Mouse (Mus musculus): ENCODE measurements at regions not wholly inside any gene's neighbourhood (a gene's known extent, or its start where the extent isn't known, plus 50 kb on each side); places are given as distances from the start of the nearest gene placed in this dataset.

DNA sequence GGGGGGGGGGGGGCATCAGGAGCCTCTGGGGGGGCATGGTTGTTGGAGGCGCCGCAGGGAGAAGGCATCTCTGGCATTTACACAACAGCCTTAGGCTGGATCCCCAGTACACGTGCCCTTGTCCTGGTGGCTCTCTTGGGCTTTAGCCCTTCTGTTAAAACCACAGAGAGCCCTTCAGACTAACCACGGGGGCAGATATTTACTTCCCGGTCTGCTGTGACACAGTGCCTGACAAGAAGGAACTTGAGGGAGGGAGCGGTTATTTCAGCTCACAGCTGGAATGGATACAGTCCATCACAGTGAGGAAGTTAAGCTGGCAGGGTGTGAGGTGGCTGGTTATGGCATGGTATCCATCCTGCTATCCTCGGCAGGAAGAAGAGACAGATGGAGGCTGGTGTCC, 71.0 kb upstream of the Gm11733 start:
- Histone ChIP-seq H3K36me3 (ENCODE audit: control insufficient read depth, insufficient read depth, low read length, poor library complexity, severe bottlenecking) (no peaks in the 10 kb centered on the region), H3K4me3 (ENCODE audit: low read depth, low read length) (no peak overlapping the region), H3K9ac (ENCODE audit: low read depth, poor library complexity, severe bottlenecking) (no peak overlapping the region), H3K27me3 (ENCODE audit: control insufficient read depth, insufficient read depth, low read length, poor library complexity, severe bottlenecking) (no peaks in the 10 kb centered on the region), H3K27ac (ENCODE audit: insufficient read depth, low read length) (peak overlapping the region; percentile 81; the same call in 1 of the 2 replicates), H3K9me3 (replicated peaks; ENCODE audit: control insufficient read depth, insufficient read depth, low read length, poor library complexity, severe bottlenecking) (no peaks in the 10 kb centered on the region), H3K4me1 (ENCODE audit: control insufficient read depth, insufficient read depth, low read length) (peaks cover 15% of the 10 kb centered on the region)
- TF ChIP-seq EP300 (IDR thresholded peaks at IDR 0.05; ENCODE audit: insufficient read depth, low read depth, low read length), result no peak
- no peak for TF ChIP-seq POLR2A (IDR thresholded peaks at IDR 0.05; ENCODE audit: insufficient read depth, low read length)
- TF ChIP-seq CTCF (IDR thresholded peaks at IDR 0.05; ENCODE audit: low read depth, low read length), result no peak

DNA sequence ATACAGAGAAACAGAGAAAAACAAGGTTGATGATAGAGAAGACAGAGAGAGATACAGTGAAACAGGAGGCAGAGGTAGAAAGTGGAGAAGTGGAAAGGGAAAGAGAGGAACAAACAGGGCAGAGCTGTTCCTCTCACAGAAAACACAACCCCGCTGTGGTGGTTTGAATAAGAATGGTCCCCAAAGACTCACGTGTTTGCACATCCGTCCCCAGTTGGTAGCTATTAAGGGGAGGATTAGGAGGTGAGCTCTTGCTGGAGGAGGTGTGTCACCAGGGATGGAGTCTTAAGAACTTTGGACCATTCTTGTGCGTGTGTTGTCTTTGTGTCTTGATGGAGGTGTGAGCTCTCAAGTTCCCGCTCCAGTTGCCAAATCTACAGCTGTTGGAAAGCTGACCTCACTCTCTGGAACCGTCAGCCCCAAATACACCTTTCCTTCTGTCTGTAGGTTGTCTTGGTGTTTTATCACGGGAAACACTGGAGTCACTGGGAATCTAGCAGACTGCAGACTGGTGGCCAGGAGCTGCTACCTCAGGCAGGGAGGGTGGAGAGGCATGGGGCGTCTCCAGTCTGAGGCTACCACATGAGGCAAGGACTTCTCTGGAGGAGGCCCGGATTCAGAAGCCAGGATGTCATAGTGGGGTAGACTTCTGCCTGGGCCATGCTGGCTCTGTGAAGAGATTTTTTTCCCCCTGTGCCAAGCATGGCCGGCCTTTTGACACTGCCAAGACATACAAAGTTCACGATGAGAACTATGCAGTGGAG, 70.0 kb upstream of the Gm11733 start:
- no peaks in the 10 kb centered on the region for H3K27me3 ChIP-seq (ENCODE audit: control insufficient read depth, insufficient read depth, low read length, poor library complexity, severe bottlenecking)
- TF ChIP-seq CTCF (IDR thresholded peaks at IDR 0.05; ENCODE audit: low read depth, low read length) (no peak), POLR2A (IDR thresholded peaks at IDR 0.05; ENCODE audit: insufficient read depth, low read length) (no peak), EP300 (IDR thresholded peaks at IDR 0.05; ENCODE audit: insufficient read depth, low read depth, low read length) (0 out of 2 replicates have a peak, but pooled peaks have one; percentile 64)
- no peaks in the 10 kb centered on the region for H3K36me3 ChIP-seq (ENCODE audit: control insufficient read depth, insufficient read depth, low read length, poor library complexity, severe bottlenecking)
- H3K9me3 ChIP-seq (replicated peaks; ENCODE audit: control insufficient read depth, insufficient read depth, low read length, poor library complexity, severe bottlenecking), result no peaks in the 10 kb centered on the region
- no peak overlapping the region for H3K9ac ChIP-seq (ENCODE audit: low read depth, poor library complexity, severe bottlenecking)
- no peak overlapping the region for H3K4me3 ChIP-seq (ENCODE audit: low read depth, low read length)
- peak overlapping the region; percentile 83 for H3K27ac ChIP-seq (ENCODE audit: insufficient read depth, low read length)
- peaks cover 10% of the 10 kb centered on the region for H3K4me1 ChIP-seq (ENCODE audit: control insufficient read depth, insufficient read depth, low read length)

DNA sequence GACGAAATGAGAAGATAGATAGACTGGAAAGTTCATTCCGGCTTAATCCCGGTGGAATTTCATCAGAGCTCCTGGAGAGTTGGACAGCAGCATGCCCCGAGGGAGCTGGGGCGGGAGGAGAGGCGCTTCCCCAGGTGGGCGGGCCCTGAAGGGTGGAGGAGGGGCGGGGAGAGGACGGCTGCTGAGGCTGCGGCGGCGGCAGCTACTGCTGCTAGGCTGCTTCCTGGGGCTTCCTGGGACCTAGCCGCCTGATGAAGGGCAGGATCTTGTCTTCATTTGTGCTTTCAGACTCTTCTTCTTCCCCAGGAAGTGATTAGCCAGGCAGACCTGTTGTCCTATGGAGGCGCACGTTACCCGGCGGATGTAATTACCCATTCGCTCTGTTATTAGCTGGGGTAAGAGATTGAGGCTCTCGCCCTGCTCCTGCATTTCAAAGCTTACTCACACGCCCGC, 69.3 kb upstream of the Gm11733 start:
- H3K9me3 ChIP-seq (replicated peaks; ENCODE audit: control insufficient read depth, insufficient read depth, low read length, poor library complexity, severe bottlenecking), result no peaks in the 10 kb centered on the region
- TF ChIP-seq EP300 (IDR thresholded peaks at IDR 0.05; ENCODE audit: insufficient read depth, low read depth, low read length), result peak; percentile 76; the same call in 1 of the 2 replicates
- TF ChIP-seq POLR2A (IDR thresholded peaks at IDR 0.05; ENCODE audit: insufficient read depth, low read length), result no peak
- H3K4me1 ChIP-seq (ENCODE audit: control insufficient read depth, insufficient read depth, low read length), result peaks cover 10% of the 10 kb centered on the region
- no peaks in the 10 kb centered on the region for H3K27me3 ChIP-seq (ENCODE audit: control insufficient read depth, insufficient read depth, low read length, poor library complexity, severe bottlenecking)
- peak overlapping the region; percentile 66 for H3K4me3 ChIP-seq (ENCODE audit: low read depth, low read length)
- no peak overlapping the region for H3K9ac ChIP-seq (ENCODE audit: low read depth, poor library complexity, severe bottlenecking)
- no peaks in the 10 kb centered on the region for H3K36me3 ChIP-seq (ENCODE audit: control insufficient read depth, insufficient read depth, low read length, poor library complexity, severe bottlenecking)
- H3K27ac ChIP-seq (ENCODE audit: insufficient read depth, low read length), result peak overlapping the region; percentile 83

DNA sequence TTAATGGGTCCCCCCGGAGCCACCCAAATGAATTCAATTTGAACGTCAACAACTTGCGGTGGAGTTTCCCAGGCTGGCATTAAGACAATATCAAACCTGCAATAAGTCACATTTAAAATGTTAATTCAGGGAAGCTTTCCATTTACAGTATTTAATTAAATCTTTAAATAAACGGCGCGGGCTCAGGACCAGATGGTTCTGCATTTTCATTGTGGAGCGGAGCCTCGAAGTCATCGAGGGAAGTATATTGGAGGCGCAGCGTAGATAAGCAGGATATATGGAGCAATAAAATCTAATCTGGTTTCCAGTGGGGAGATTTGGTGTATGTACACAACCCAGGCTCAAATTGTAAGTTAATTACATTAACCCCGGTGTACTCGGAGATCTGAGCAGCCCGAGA, 68.7 kb upstream of the Gm11733 start:
- H3K4me1 ChIP-seq (ENCODE audit: control insufficient read depth, insufficient read depth, low read length), result peaks cover 10% of the 10 kb centered on the region
- TF ChIP-seq EP300 (IDR thresholded peaks at IDR 0.05; ENCODE audit: insufficient read depth, low read depth, low read length) (no peak), CTCF (IDR thresholded peaks at IDR 0.05; ENCODE audit: low read depth, low read length) (no peak), POLR2A (IDR thresholded peaks at IDR 0.05; ENCODE audit: insufficient read depth, low read length) (no peak)

DNA sequence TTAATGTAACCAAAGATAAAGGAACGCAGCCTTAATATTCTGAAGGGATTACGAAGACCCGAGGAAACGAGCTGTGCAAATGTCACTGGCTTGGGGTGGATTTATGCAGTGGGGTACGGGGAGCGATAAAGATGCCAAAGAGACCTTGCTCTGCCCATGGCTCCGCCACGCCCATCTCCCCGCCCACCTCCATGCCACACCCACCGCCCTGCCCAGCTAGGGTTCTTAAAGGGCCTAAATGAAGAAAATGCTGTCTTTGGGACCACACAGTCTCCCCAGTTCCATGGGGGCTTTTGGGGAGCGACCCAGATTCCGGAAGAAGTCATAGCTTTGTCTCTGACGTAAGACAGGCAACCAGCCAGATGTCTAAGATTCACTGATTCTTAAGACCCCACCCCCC, 68.2 kb upstream of the Gm11733 start:
- TF ChIP-seq CTCF (IDR thresholded peaks at IDR 0.05; ENCODE audit: low read depth, low read length) (no peak), POLR2A (IDR thresholded peaks at IDR 0.05; ENCODE audit: insufficient read depth, low read length) (no peak), EP300 (IDR thresholded peaks at IDR 0.05; ENCODE audit: insufficient read depth, low read depth, low read length) (no peak)
- Histone ChIP-seq H3K27me3 (ENCODE audit: control insufficient read depth, insufficient read depth, low read length, poor library complexity, severe bottlenecking) (no peaks in the 10 kb centered on the region), H3K4me1 (ENCODE audit: control insufficient read depth, insufficient read depth, low read length) (peaks cover 8% of the 10 kb centered on the region)

More for the DNA sequence above, 68.7 kb upstream of the Gm11733 start:
- Histone ChIP-seq H3K27me3 (ENCODE audit: control insufficient read depth, insufficient read depth, low read length, poor library complexity, severe bottlenecking) (no peaks in the 10 kb centered on the region), H3K9me3 (replicated peaks; ENCODE audit: control insufficient read depth, insufficient read depth, low read length, poor library complexity, severe bottlenecking) (no peaks in the 10 kb centered on the region), H3K9ac (ENCODE audit: low read depth, poor library complexity, severe bottlenecking) (no peak overlapping the region), H3K4me3 (ENCODE audit: low read depth, low read length) (no peak overlapping the region), H3K36me3 (ENCODE audit: control insufficient read depth, insufficient read depth, low read length, poor library complexity, severe bottlenecking) (no peaks in the 10 kb centered on the region), H3K27ac (ENCODE audit: insufficient read depth, low read length) (no peak overlapping the region)

DNA sequence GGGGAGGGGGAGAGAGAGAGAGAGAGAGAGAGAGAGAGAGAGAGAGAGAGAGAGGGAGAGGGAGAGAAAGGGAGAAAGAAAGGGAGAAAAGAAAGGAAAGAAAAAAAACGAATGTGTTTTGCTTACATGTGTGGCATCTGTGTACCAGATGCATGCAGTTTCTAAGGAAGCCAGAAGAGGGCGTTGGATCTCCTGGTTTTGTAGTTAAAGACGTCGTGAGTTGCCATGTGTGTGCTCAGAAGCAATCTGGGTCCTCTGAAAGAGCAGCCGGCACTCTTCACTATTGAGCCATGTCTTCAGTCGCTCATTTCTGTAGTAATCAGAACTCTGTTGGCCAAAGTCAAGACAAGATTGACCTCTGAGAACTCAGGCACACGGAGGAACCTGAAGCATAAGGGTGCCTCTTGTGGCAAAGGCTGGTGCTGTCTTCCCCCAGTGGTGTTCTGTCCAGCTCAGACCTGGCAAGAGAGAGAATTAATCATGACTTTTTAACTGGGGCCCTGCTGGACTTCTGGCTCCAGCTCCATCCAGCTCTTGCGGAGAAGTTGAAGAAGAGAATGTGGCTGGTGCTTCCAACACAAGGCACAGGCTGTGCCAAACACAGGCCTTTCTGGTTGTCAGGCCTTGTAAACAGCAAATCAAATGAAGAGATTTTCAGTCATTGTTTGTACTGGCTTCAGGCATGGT, 67.0 kb upstream of the Gm11733 start:
- Histone ChIP-seq H3K4me1 (ENCODE audit: control insufficient read depth, insufficient read depth, low read length) (peaks cover 8% of the 10 kb centered on the region), H3K9ac (ENCODE audit: low read depth, poor library complexity, severe bottlenecking) (no peak overlapping the region), H3K27ac (ENCODE audit: insufficient read depth, low read length) (no peak overlapping the region), H3K9me3 (replicated peaks; ENCODE audit: control insufficient read depth, insufficient read depth, low read length, poor library complexity, severe bottlenecking) (no peaks in the 10 kb centered on the region), H3K36me3 (ENCODE audit: control insufficient read depth, insufficient read depth, low read length, poor library complexity, severe bottlenecking) (no peaks in the 10 kb centered on the region), H3K4me3 (ENCODE audit: low read depth, low read length) (no peak overlapping the region), H3K27me3 (ENCODE audit: control insufficient read depth, insufficient read depth, low read length, poor library complexity, severe bottlenecking) (no peaks in the 10 kb centered on the region)
- no peak for TF ChIP-seq POLR2A (IDR thresholded peaks at IDR 0.05; ENCODE audit: insufficient read depth, low read length)
- TF ChIP-seq CTCF (IDR thresholded peaks at IDR 0.05; ENCODE audit: low read depth, low read length), result peak; percentile 38

More for the DNA sequence above, 68.2 kb upstream of the Gm11733 start:
- H3K9me3 ChIP-seq (replicated peaks; ENCODE audit: control insufficient read depth, insufficient read depth, low read length, poor library complexity, severe bottlenecking), result no peaks in the 10 kb centered on the region
- H3K4me3 ChIP-seq (ENCODE audit: low read depth, low read length), result no peak overlapping the region
- H3K36me3 ChIP-seq (ENCODE audit: control insufficient read depth, insufficient read depth, low read length, poor library complexity, severe bottlenecking), result no peaks in the 10 kb centered on the region
- no peak overlapping the region for H3K27ac ChIP-seq (ENCODE audit: insufficient read depth, low read length)
- no peak overlapping the region for H3K9ac ChIP-seq (ENCODE audit: low read depth, poor library complexity, severe bottlenecking)
